Mouse (Mus musculus) left cerebral cortex, postnatal 25 days (tissue): ENCODE measurements around the gene Bnipl. TPM values are rescaled to one million over a fixed set of nuclear protein-coding genes. Genes with fewer than 3 reads are reported as not detected.

Source experiments
- DNase-seq, 2 experiments: peaks; one replicate each; pipeline ENCODE4 v3.0.0; 2022; ENCODE audit warnings: low spot score in 2 of 2, mixed read lengths in 1 of 2
- intact Hi-C: fragments of 180-260 bp; cut with DNase I; formaldehyde crosslinking; loops from one replicate; pipeline ENCODE4 v1.15.1; 2025
- total RNA-seq, 2 experiments: library from RNA; stranded (reverse); gene quantifications; 2 replicates each; pipeline ENCODE4 v1.2.3; 2021

Gene Bnipl
- under 1 TPM; 0.62 to 0.66 TPM for total RNA-seq

DNA sequence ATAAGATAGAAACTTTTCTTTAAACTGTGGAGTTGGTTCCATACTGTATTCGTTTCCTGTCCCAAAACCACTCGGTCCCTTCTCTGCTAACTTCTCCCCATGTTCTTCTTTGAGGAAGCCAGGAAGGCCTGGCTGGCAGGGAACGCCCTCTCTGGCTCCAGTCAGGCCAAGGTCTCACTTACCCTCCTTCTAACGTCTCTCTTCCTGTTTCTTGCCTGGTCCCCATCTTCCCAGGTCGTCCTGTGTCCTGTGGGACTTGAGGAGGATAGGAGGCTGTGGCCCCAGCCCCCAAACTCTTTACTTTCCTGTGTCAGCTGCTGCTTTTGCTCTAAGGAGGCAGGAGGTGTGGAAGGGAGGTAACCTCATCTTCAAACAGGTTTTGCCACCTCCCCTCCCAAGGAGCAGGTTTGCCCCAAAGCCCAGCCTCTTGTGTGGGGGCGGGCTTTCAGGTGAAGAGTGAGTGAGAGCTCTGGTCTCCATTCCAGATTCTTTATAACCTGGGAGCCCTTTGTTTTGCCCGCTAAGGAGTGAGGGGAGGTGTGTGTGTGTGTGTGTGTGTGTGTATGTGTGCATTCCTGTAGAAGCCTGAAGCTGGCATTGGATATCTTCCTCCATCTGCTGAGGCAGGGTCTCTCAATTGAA is at the start of gene Bnipl:
TSS of gene Bnipl (minus strand) at position 411 of the 642 bp plus-strand sequence.
- no peak for DNase-seq
- intact Hi-C loops: no loop called here

DNA sequence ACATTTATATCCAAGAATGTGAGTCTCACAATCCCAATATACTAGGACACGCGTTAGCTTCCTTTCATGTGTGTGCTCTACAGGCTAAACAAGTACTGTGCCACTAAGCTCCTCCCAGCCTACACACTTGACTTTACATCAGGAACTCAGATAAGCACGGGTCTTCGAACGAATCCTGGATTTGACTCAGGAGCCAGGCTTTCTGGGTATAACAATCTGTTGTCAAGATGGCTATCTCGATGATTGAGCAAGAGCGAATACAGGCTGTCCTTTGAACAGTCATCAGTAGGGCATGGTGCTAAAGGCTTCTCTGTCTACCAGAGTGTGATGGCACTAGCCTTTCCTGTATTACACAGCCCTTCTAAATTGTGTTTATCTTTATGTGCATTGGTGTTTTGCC is 47.0 kb upstream of the Bnipl start:
- no peak for DNase-seq
- intact Hi-C loops: no loop called here

- peak in 1 of 2 experiments; percentile 21 for DNase-seq
- intact Hi-C loops: loop anchor here (2.0 kb wide), 1 partner anchor 15 kb away; no protein-coding TSS in a partner anchor
These were observed 45.1 kb upstream of the Bnipl start for GRCm38 (mm10) chr3:95296103-95296469.

GRCm38 (mm10) chr3:95295321-95296102 is 44.5 kb upstream of the Bnipl start:
- no peak for DNase-seq
- intact Hi-C loops: loop anchor here (2.0 kb wide), 1 partner anchor 15 kb away; no protein-coding TSS in a partner anchor

DNA sequence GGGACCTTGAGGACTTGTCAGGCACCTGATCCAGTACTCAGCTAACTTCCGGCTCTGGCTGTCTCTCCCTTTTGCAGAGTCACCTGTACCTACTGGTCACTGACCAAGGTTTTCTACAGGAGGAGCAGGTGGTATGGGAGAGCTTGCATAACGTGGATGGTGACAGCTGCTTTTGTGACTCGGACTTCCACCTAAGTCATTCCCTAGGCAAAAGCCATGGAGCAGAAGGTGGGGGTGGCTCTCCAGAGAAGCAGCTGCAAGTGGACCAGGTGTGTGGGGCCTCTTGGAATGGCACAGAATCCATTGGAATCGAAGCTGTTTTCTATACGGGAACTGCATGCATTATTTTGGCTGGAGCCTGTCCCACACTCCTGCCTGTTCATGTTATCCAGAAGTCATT is 43.7 kb upstream of the Bnipl start:
- DNase-seq: no peak
- intact Hi-C loops: no loop called here

DNA sequence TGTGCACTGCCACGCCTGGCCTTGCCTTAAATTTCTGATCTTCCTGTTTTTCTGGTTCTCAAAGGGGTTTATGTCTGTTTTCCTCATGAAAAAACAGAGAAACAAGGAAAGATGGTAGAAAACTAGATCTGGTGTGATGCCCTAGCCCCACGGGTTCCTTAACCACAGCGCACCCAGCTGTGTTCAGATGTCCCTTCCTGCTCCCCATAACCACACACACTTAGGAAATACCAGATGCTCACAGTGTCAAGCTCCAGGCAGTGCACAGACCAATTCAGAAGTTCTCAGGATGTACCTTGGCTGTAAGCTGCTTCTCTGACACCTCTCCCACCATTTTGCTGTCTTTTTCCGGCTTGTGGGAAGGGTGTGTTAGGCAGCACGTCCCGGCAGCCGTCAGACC is 43.3 kb upstream of the Bnipl start:
- intact Hi-C loops: no loop called here

GRCm38 (mm10) chr3:95293537-95293936 is 42.5 kb upstream of the Bnipl start:
- intact Hi-C loops: no loop called here
- no peak for DNase-seq

More for the DNA sequence above, 43.3 kb upstream of the Bnipl start:
- DNase-seq: no peak

GRCm38 (mm10) chr3:95292899-95293298 is 41.9 kb upstream of the Bnipl start:
- intact Hi-C loops: no loop called here
- DNase-seq: no peak

DNA sequence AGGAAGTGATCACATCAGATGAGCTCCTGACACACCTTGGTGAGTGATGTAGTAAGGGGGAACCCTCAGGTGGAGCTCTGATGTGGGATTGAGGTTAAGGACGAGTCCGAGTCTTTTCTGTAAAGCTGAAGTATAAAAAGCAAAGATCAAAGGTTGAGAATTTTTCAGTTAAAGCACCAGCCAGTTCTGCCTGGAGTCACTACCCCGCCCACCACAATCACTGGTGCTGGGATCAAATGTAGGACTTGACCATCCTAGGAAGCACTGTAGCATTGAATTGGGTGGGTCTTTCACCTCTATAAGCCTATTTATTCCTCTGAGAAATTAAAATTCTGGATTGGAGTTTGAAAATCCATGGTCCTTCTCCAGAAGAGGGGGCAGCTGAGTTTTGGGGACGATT is 40.0 kb upstream of the Bnipl start:
- intact Hi-C loops: no loop called here
- no peak for DNase-seq

- intact Hi-C loops: no loop called here
- DNase-seq: no peak
These were observed 39.2 kb upstream of the Bnipl start for GRCm38 (mm10) chr3:95290156-95290555.

DNA sequence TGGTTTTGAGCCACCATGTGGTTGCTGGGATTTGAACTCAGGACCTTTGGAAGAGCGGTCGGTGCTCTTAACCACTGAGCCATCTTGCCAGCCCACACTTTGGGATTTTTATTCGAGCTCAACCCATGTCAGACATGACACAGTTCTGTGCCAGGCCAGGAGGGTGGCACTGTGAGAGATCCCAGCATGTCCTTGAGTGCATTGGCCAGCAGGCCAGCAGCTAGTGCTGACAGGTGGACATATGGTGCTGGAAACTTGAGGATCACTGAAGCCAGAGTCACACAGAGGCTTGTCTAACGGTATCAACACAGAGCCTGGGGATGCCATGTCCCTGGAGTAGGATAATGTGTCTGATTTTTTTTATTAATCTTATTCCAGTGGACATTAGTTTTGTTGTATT is 38.4 kb upstream of the Bnipl start:
- no peak for DNase-seq
- intact Hi-C loops: no loop called here

DNA sequence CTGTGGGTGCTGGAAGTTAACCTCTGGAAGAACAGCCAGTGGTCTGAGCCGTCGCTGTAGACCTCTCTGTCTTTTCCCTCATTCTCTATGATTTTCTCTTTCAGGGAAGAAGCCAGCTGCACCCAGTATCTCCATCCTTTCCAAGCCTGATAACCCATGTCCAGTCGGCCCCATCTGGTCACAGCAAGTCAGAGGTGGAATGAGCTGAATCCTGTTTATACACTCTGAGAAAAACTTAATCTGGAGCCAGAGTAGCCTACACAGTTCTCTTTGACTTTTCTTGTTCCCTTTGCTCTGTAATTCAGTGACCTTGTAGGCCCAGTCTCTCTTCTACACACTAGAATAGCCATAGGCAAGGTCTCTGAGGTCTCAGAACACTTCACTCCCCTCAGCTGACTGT is 36.5 kb upstream of the Bnipl start:
- intact Hi-C loops: no loop called here

GRCm38 (mm10) chr3:95286510-95286909 is 35.5 kb upstream of the Bnipl start:
- intact Hi-C loops: no loop called here
- no peak for DNase-seq

More for the DNA sequence above, 36.5 kb upstream of the Bnipl start:
- no peak for DNase-seq

GRCm38 (mm10) chr3:95286011-95286410 is 35.0 kb upstream of the Bnipl start:
- intact Hi-C loops: no loop called here

GRCm38 (mm10) chr3:95285390-95285789 is 34.4 kb upstream of the Bnipl start:
- DNase-seq: no peak
- intact Hi-C loops: no loop called here

More at GRCm38 (mm10) chr3:95286011-95286410, 35.0 kb upstream of the Bnipl start:
- DNase-seq: no peak

DNA sequence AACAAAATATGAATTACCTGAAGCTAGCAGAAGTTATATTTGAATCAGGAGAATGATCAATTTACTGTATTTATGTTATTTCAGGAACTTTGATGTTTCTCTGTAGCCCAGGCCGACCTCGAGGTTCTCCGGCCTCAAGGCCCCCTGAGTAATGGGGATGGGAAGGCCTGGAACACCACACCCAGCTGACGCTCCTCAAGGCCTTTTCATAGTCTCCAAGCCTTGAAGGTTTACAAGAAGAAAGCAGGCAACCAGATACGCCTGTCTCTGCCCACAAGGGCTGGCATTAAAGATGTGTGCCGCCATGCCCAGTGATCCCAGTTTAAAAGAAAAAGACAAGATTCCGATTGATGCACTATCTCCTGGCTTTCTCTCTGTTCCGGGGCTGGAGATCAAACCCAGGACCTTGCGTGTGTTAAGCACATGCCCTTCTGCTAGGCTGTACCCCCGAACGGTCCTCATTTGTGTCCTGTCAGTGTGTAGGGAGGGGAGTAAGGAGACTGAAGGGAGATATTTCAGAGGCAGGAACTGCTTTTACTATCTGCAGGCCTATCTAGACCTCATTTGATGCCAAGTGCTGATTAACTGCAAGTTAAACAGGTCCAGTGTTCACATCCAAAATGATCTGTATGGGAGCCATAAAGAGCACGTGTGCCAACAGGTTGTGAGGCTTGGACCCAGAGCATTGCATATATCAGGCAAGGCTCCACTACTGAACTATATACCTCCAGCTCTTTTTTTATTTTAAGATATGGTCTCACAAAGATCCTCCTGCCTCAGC is 33.7 kb upstream of the Bnipl start:
- intact Hi-C loops: loop anchor here (5.0 kb wide), 1 partner anchor 57 kb away; the partner anchor contains the start of gene Cdc42se1
- no peak for DNase-seq

DNA sequence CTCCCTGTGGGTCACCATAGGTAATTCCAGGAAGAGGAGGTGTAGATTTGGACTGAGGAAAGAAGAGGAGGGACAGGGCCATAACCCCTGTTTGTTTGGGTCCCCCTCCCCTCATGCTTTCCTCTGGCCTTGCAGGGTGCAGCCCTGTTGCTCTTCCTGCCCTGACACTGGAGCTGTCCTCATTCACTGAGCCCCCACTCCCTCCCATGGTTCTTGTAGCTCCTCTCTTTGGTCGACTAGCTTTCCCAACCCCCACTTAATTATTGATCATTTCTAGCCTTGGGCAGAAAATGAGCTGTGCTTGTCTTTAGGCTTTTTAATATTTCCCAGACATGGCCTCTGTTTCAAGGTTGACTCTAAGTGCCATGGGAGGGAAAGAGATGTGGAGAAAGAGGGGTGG is 33.1 kb upstream of the Bnipl start:
- intact Hi-C loops: loop anchor here (5.0 kb wide), 1 partner anchor 57 kb away; the partner anchor contains the start of gene Cdc42se1

GRCm38 (mm10) chr3:95283589-95283941 is 32.6 kb upstream of the Bnipl start:
- intact Hi-C loops: loop anchor here (2.0 to 5.0 kb wide), 2 partner anchors 31 to 56 kb away; partner anchors contain the start of genes Cdc42se1 and Cers2

More for the DNA sequence above, 33.1 kb upstream of the Bnipl start:
- no peak for DNase-seq

GRCm38 (mm10) chr3:95282865-95283588 is 32.0 kb upstream of the Bnipl start:
- peak; percentile 66 to 77 for DNase-seq
- intact Hi-C loops: loop anchor here (2.0 to 5.0 kb wide), 2 partner anchors 32 to 56 kb away; partner anchors contain the start of genes Cdc42se1 and Cers2

More at GRCm38 (mm10) chr3:95283589-95283941, 32.6 kb upstream of the Bnipl start:
- DNase-seq: no peak
